Mouse (Mus musculus) adrenal gland, postnatal 10 days (tissue): ENCODE results near the gene Zfp536. TPM values are rescaled to one million over a fixed set of nuclear protein-coding genes. Genes with fewer than 3 reads are reported as not detected.

Source experiments
- DNase-seq: peaks from one replicate; pipeline ENCODE4 v3.0.0; 2021; ENCODE audit warnings: mixed read lengths
- total RNA-seq, 2 experiments: library from RNA; stranded (reverse); gene quantifications; 2 replicates each; pipeline ENCODE4 v1.2.3; 2021

Zfp536 gene
- total RNA-seq, 2 experiments from 2014 or later: 3.3 to 6.4 TPM

- no peak for DNase-seq
Observed at GRCm38 (mm10) chr7:37553646-37554045, 219.8 kb downstream of the Zfp536 start.

DNA sequence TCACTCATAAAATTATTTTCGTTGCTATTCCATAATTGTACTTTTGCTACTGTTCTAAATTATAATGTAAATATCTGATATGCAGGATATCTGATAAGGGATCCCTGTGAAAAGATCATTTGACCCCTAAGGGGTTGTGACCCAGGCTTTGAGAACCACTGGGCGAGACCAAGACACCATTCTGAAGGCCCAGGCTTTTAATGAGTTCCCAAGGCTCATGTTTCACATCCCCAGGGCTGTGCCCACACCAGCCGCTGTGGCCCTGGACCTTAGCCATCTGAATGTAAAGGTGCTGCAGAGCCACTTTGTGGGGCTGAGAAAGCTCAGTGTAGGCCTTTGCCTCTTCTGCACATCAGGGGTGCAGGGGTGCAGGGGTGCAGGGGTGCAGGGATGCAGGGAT, 221.1 kb downstream of the Zfp536 start:
- no peak for DNase-seq

GRCm38 (mm10) chr7:37548805-37549204, 224.6 kb downstream of the Zfp536 start:
- DNase-seq: no peak

GRCm38 (mm10) chr7:37544011-37544410, 229.4 kb downstream of the Zfp536 start:
- DNase-seq: no peak

- DNase-seq: no peak
Observed at GRCm38 (mm10) chr7:37542951-37543350, 230.5 kb downstream of the Zfp536 start.

DNA sequence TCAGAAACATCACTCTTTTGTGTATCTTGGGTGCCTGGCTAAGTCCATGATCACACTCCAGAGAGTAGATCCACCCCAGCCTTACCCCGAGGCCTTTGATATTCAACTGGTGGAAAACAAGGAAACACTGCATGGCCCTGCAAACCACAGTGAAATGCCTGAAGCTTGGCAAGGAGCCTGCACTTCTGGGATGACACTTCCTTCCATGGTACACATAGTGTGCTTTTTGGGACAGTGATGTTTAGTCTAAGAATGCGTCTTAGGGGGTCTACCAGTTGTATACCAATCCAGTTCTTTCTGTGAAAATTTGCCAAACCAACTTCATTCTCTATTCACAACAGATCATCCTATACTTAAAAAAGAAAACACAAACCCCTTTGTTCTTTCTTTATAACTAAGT, 242.3 kb downstream of the Zfp536 start:
- DNase-seq: no peak

- no peak for DNase-seq
Observed at GRCm38 (mm10) chr7:37528311-37528710, 245.1 kb downstream of the Zfp536 start.

DNA sequence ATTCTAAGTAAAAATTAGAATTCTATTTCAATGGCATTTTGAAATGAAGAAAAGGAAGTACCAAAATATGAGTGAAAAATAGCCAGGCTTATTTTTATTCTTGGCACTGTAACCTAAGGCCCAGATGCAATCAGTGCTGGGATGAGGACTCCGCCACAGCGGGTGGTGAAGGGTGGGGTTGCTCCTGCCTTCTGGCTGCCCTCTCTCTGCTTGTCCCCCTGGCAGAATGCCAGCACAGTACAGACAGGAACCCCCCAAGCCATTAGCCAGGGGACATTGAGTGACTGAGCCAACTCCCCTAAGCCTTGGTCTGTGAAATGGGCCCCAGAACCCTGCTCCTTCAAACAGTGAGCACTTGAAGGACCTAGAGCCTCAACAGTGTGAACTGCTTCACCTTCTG, 245.6 kb downstream of the Zfp536 start:
- DNase-seq: no peak

GRCm38 (mm10) chr7:37521407-37521806, 252.0 kb downstream of the Zfp536 start:
- no peak for DNase-seq

- DNase-seq: no peak
Observed at GRCm38 (mm10) chr7:37510933-37511675, 262.3 kb downstream of the Zfp536 start.

GRCm38 (mm10) chr7:37509700-37510099, 263.7 kb downstream of the Zfp536 start:
- DNase-seq: no peak

DNA sequence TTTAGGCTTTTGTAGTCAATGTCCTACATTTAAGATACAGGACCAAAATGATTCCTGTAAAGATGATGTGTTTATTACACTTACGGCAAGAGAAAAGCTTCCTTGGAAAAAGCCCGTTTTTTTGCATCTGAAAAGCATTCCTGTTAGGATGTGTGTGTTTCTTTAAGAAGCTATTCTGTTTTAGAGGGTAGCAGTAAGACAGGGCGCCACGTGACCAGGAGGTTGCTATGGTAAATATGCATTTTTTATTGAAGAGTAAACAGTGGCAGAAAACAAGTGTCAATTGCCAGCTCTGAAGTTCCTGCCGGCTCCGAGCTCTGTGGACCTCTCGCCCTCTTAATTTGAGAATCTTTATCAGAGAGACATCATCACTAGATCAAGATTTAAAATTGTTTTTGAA, 267.9 kb downstream of the Zfp536 start:
- DNase-seq: no peak

DNA sequence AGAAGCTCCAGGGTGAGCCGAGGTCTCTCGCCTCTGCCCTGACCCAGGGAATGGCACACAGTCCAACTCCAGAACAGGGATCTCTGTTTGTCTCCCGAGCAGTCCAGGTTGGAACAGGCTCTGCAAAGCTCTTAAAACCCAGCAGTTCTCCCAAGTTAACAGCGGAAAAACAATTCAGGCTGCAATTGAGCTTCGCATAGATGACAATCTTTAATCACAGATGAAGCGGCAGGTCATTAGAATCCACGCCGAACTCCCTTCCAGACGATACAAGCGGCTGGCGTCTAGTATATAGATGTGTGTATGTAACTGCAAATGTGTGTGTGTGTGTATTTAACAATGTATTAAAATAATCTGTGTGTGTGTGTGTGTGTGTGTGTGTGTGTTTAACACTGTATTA, 268.3 kb downstream of the Zfp536 start:
- no peak for DNase-seq

DNA sequence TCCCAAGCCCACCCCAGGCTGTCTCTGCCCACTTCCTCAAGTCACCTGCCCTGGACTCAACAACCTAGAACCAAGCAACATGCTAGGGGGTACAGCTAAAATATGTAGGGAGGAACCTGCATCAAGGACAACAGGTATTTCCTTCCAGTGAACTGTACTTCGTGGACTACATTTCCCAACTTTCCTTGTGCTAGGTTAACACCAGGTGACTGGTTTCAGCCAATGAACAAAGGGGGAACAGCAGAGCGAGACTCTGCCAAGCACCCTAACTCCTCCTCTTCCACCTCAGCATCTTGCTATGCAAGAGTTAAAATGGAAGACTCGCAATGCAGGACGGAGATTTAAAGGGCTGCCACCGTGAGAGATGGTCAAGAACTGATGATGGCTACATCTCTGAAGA, 274.6 kb downstream of the Zfp536 start:
- no peak for DNase-seq

DNA sequence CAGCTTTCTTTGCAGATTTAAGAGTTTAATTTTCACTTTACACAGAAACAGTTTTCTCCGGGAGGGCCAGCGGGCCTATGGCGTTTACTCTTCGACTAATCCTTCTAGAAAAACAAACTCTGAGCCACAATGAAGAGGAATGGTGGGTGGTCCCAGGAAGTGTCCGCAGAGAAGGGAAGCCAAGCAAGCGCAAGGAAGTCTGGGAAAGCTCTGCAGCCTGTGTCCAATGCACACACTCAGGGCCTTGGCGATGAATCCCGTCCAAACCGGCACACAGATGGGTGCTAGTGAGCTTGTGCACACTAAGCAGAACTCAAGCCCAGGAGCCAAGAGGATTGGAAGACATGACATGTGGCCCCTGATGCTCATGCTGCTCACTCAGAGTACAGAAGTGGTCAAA, 276.9 kb downstream of the Zfp536 start:
- DNase-seq: no peak

- DNase-seq: no peak
Observed at GRCm38 (mm10) chr7:37490312-37490711, 283.1 kb downstream of the Zfp536 start.

- no peak for DNase-seq
Observed at GRCm38 (mm10) chr7:37484946-37485345, 288.5 kb downstream of the Zfp536 start.

DNA sequence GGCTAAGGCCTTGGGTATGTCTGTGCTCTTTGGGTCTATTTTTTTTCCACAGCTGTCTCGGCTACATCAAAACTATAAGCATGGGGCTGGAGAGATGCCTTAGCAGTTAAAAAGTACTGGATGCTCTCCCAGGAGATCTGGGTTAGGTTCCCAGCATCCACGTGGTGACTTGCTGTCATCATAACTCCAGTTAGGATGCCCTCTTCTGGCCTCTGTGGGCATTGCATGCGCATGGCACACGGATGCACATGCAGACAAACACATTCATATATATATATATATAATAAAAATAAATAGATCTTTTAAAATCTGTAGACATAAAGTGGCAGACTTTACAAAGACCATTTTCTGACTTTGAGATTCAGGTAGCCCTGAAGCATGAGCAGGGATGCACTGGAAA, 290.9 kb downstream of the Zfp536 start:
- peak; percentile 22 for DNase-seq

DNA sequence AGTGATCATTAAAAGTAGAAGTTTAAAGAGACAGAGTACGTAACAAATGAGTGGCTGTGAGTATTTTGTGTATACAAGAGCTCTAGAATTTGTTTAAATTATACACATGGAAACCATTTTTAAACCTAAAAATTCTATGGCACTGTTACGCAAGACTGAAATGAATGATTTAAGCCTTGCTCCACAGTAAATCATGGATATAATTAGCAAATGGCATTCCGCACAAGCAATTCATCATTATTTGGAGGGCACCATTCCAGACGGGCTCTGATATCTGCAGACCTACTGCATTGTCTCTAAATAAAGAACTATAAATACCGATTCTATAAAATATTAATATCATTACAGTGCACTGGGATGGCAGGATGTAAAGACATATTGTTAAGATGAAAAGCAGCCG, 292.3 kb downstream of the Zfp536 start:
- no peak for DNase-seq

DNA sequence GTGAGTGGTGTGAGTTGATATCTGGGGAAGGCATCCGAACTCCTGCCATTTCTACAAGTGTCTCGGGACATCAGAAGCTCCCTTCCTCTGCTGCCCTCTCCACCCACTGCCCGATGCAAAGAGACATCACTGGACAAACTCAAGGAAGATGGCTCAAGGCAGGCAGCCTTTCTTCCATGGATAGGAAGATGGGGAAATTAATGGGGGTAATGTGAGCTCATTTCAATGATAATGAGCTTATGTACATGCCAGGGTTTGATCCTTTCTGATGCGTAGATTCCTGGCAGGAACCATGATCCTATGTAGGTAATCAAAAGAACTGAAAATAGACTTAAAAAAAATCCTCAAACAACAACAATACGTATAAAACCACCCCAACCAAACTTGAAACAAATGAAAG, 296.1 kb downstream of the Zfp536 start:
- no peak for DNase-seq

DNA sequence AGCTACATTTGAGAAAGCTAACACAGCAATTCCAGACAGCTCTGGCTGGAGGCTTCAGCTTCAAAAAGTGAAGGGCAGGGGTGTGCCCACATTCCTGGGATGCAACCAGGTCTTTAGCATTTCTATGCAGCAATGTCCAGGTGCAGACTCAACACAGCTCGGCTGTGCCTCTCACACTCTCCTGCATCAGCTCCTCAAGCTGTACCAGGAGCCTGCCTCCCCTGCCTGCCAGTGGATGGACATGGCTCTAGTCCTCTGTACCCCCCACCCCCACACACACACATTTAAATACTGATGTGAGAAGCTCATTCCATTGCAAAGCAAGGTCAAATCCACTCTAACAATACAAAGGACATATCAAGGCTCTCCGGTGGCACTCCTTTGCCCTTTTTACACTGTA, 298.0 kb downstream of the Zfp536 start:
- no peak for DNase-seq

GRCm38 (mm10) chr7:37474284-37474683, 299.2 kb downstream of the Zfp536 start:
- DNase-seq: no peak

GRCm38 (mm10) chr7:37473311-37474084, 299.9 kb downstream of the Zfp536 start:
- no peak for DNase-seq

GRCm38 (mm10) chr7:37471726-37472125, 301.7 kb downstream of the Zfp536 start:
- DNase-seq: no peak
